Mouse (Mus musculus) heart, adult 2 months (tissue): ENCODE data around the gene Micu1. TPM values are rescaled to one million over a fixed set of nuclear protein-coding genes. Genes with fewer than 3 reads are reported as not detected.

Source experiments
- DNase-seq, 2 experiments: peaks; one replicate each; pipeline ENCODE4 v3.0.0; 2021
- H3K27ac ChIP-seq: fragments of 200-600 bp; 2 replicates; pipeline ENCODE4 v1.8.1; 2022
- H3K27me3 ChIP-seq: fragments of 200-500 bp; 2 replicates; pipeline ENCODE4 v1.6.1; 2012; ENCODE audit warnings: mild to moderate bottlenecking, low read length, inconsistent platforms, mixed read lengths; ENCODE audit not compliant: control insufficient read depth, insufficient read depth
- H3K36me3 ChIP-seq: fragments of 200-500 bp; 2 replicates; pipeline ENCODE4 v1.6.1; 2012; ENCODE audit warnings: low read length, inconsistent platforms; ENCODE audit not compliant: control insufficient read depth, insufficient read depth
- H3K4me1 ChIP-seq: fragments of 200-500 bp; 2 replicates; pipeline ENCODE4 v1.6.1; 2011; ENCODE audit warnings: low read length; ENCODE audit not compliant: control insufficient read depth, insufficient read depth
- H3K4me3 ChIP-seq: fragments of 200-600 bp; 2 replicates; pipeline ENCODE4 v1.8.1; 2022
- H3K79me2 ChIP-seq: fragments of 200-500 bp; replicated peaks from 2 replicates; pipeline ENCODE4 v1.6.1; 2012; ENCODE audit warnings: mild to moderate bottlenecking, inconsistent platforms, low read length, moderate library complexity, mixed read lengths; ENCODE audit not compliant: control insufficient read depth, insufficient read depth
- H3K9ac ChIP-seq: fragments of 200-500 bp; 2 replicates; pipeline ENCODE4 v1.6.1; 2012; ENCODE audit warnings: low read depth, mild to moderate bottlenecking, control low read depth, inconsistent platforms, low read length, mixed read lengths
- CTCF ChIP-seq: fragments of 200-600 bp; IDR thresholded peaks from 2 replicates; pipeline ENCODE4 v1.8.1; 2022; ENCODE audit warnings: antibody characterized with exemption, mild to moderate bottlenecking, moderate library complexity
- EP300 ChIP-seq: fragments of 200-500 bp; IDR thresholded peaks from 2 replicates; pipeline ENCODE4 v1.6.1; 2011; ENCODE audit warnings: low read depth, low read length, control low read depth; ENCODE audit not compliant: insufficient read depth
- POLR2A ChIP-seq: fragments of 200-500 bp; IDR thresholded peaks from 2 replicates; pipeline ENCODE4 v1.6.1; 2011; ENCODE audit warnings: mild to moderate bottlenecking, low read depth, low read length, control low read depth; ENCODE audit not compliant: insufficient read depth
- WGBS: fragments of 180-500 bp; shearing (Covaris S2); methylation state at CpG from one replicate; pipeline ENCODE4 v1.1.7; 2018; 5-methylcytosine and 5-hydroxymethylcytosine counted together
- intact Hi-C: fragments of 180-260 bp; cut with DNase I; formaldehyde crosslinking; loops from one replicate; pipeline ENCODE4 v1.15.1; 2025
- polyA plus RNA-seq: library from polyadenylated mRNA; depleted of rRNA; stranded (reverse); fragments of >200 nt; gene quantifications from 2 replicates; pipeline ENCODE4 v1.2.3, GENCODE M21; 2012
- total RNA-seq, 2 experiments: library from RNA; stranded (reverse); gene quantifications; 2 replicates each; pipeline ENCODE4 v1.2.3; 2021

Micu1 gene
- total and polyA plus RNA-seq, 3 experiments: 14.1 to 19.7 (median 17.6) TPM

GRCm38 (mm10) chr10:59707595-59707994 lies 5.3 kb downstream of the Micu1 start:
- 86% methylated on average over 2 of the region's 2 CpGs for WGBS

GRCm38 (mm10) chr10:59709281-59709680 lies 7.0 kb downstream of the Micu1 start:
- no peaks in the 10 kb centered on the region for H3K27me3 ChIP-seq
- no peaks in the 10 kb centered on the region for H3K79me2 ChIP-seq
- no peaks in the 10 kb centered on the region for H3K36me3 ChIP-seq
- intact Hi-C loops: loop anchor here (10.0 kb wide), 1 partner anchor 384 kb away; the partner anchor contains the start of gene P4ha1
- no peak overlapping the region for H3K4me3 ChIP-seq
- DNase-seq: no peak
- WGBS: 90% methylated on average over 7 of the region's 7 CpGs
- TF ChIP-seq POLR2A (no peak), CTCF (no peak), EP300 (no peak)
- no peak overlapping the region for H3K9ac ChIP-seq
- H3K4me1 ChIP-seq: no peaks in the 10 kb centered on the region
- H3K27ac ChIP-seq: no peak overlapping the region

More at GRCm38 (mm10) chr10:59707595-59707994, 5.3 kb downstream of the Micu1 start:
- Histone ChIP-seq H3K4me3 (no peak overlapping the region), H3K36me3 (peaks cover 3% of the 10 kb centered on the region), H3K9ac (no peak overlapping the region), H3K27ac (no peak overlapping the region), H3K4me1 (no peaks in the 10 kb centered on the region; the same call in 1 of the 2 replicates), H3K27me3 (no peaks in the 10 kb centered on the region), H3K79me2 (no peaks in the 10 kb centered on the region)
- TF ChIP-seq POLR2A: no peak
- TF ChIP-seq CTCF: no peak
- no peak for TF ChIP-seq EP300
- intact Hi-C loops: loop anchor here (10.0 kb wide), 1 partner anchor 383 kb away; the partner anchor contains the start of gene P4ha1
- DNase-seq: no peak

- Histone ChIP-seq H3K4me3 (no peak overlapping the region), H3K27me3 (no peaks in the 10 kb centered on the region), H3K9ac (no peak overlapping the region), H3K27ac (no peak overlapping the region), H3K4me1 (no peaks in the 10 kb centered on the region), H3K79me2 (no peaks in the 10 kb centered on the region), H3K36me3 (no peaks in the 10 kb centered on the region)
- TF ChIP-seq POLR2A (no peak), CTCF (peak; percentile 41)
- intact Hi-C loops: no loop called here
- 89% methylated on average over 1 of the region's 1 CpGs for WGBS
- no peak for DNase-seq
Measured at GRCm38 (mm10) chr10:59710246-59710645, 8.0 kb downstream of the Micu1 start.

- H3K4me1 ChIP-seq: no peaks in the 10 kb centered on the region
- H3K27me3 ChIP-seq: no peaks in the 10 kb centered on the region
- TF ChIP-seq POLR2A: no peak
- no peak for TF ChIP-seq CTCF
- TF ChIP-seq EP300: no peak
- no peak overlapping the region for H3K9ac ChIP-seq
- no peaks in the 10 kb centered on the region for H3K36me3 ChIP-seq
- WGBS: 93% methylated on average over 8 of the region's 8 CpGs
- no peak for DNase-seq
- H3K79me2 ChIP-seq: no peaks in the 10 kb centered on the region
- H3K27ac ChIP-seq: no peak overlapping the region
- H3K4me3 ChIP-seq: no peak overlapping the region
- intact Hi-C loops: no loop called here
Measured at GRCm38 (mm10) chr10:59712062-59712461, 9.8 kb downstream of the Micu1 start.

GRCm38 (mm10) chr10:59720017-59720416 lies 17.7 kb downstream of the Micu1 start:
- Histone ChIP-seq H3K9ac (no peak overlapping the region), H3K27me3 (no peaks in the 10 kb centered on the region), H3K4me3 (no peak overlapping the region), H3K27ac (no peak overlapping the region), H3K36me3 (no peaks in the 10 kb centered on the region), H3K79me2 (peaks cover 2% of the 10 kb centered on the region; the same call in 1 of the 2 replicates), H3K4me1 (peaks cover 3% of the 10 kb centered on the region; the same call in 1 of the 2 replicates)
- no peak for TF ChIP-seq CTCF
- no peak for TF ChIP-seq POLR2A
- no peak for TF ChIP-seq EP300
- 41% methylated on average over 7 of the region's 7 CpGs for WGBS
- DNase-seq: no peak
- intact Hi-C loops: no loop called here

- intact Hi-C loops: no loop called here
- TF ChIP-seq CTCF (no peak), POLR2A (no peak), EP300 (no peak)
- 82% methylated on average over 4 of the region's 4 CpGs for WGBS
Measured at GRCm38 (mm10) chr10:59721555-59721954, 19.3 kb downstream of the Micu1 start.

More at GRCm38 (mm10) chr10:59721555-59721954, 19.3 kb downstream of the Micu1 start:
- no peak overlapping the region for H3K4me3 ChIP-seq
- no peak overlapping the region for H3K9ac ChIP-seq
- H3K27me3 ChIP-seq: no peaks in the 10 kb centered on the region
- H3K4me1 ChIP-seq: peaks cover 3% of the 10 kb centered on the region; the same call in 1 of the 2 replicates
- H3K36me3 ChIP-seq: no peaks in the 10 kb centered on the region
- no peak for DNase-seq
- peaks cover 2% of the 10 kb centered on the region; the same call in 1 of the 2 replicates for H3K79me2 ChIP-seq
- H3K27ac ChIP-seq: no peak overlapping the region
